Mouse (Mus musculus): ENCODE results near the gene Akap5. TPM values are rescaled to one million over a fixed set of nuclear protein-coding genes. Genes with fewer than 3 reads are reported as not detected.

Akap5 gene
- total RNA-seq, 2 experiments from 2014 or later = 29.9 to 37.0 TPM

- intact Hi-C loops (cut with DNase I) = no loop called here
- no peak for DNase-seq
These were observed 14.7 kb upstream of the Akap5 start for GRCm38 (mm10) chr12:76310007-76310406.

- no peak for DNase-seq
- intact Hi-C loops (cut with DNase I) = no loop called here
These were observed 14.1 kb upstream of the Akap5 start for GRCm38 (mm10) chr12:76310633-76311032.

GRCm38 (mm10) chr12:76311227-76311626 is 13.5 kb upstream of the Akap5 start:
- no peak for DNase-seq
- intact Hi-C loops (cut with DNase I) = no loop called here

- DNase-seq = no peak
- intact Hi-C loops (cut with DNase I) = no loop called here
These were observed 12.7 kb upstream of the Akap5 start for GRCm38 (mm10) chr12:76311951-76312350.

- intact Hi-C loops (cut with DNase I) = no loop called here
These were observed 6.1 kb upstream of the Akap5 start for GRCm38 (mm10) chr12:76318282-76319212.

GRCm38 (mm10) chr12:76326437-76327220 is 1.9 kb downstream of the Akap5 start:
- DNase-seq = no peak
- intact Hi-C loops (cut with DNase I) = no loop called here

More at GRCm38 (mm10) chr12:76318282-76319212, 6.1 kb upstream of the Akap5 start:
- no peak for DNase-seq

GRCm38 (mm10) chr12:76328567-76329354 is 4.1 kb downstream of the Akap5 start:
- intact Hi-C loops (cut with DNase I) = no loop called here
- DNase-seq = no peak

GRCm38 (mm10) chr12:76333688-76334087 is 9.0 kb downstream of the Akap5 start:
- intact Hi-C loops (cut with DNase I) = no loop called here
- DNase-seq = no peak

GRCm38 (mm10) chr12:76335641-76336040 is 10.9 kb downstream of the Akap5 start:
- no peak for DNase-seq
- intact Hi-C loops (cut with DNase I) = no loop called here

GRCm38 (mm10) chr12:76336111-76336965 is 11.6 kb downstream of the Akap5 start:
- intact Hi-C loops (cut with DNase I) = no loop called here
- DNase-seq = no peak

GRCm38 (mm10) chr12:76341080-76341479 is 16.4 kb downstream of the Akap5 start:
- peak; percentile 40 for DNase-seq
- intact Hi-C loops (cut with DNase I) = loop anchor here (5.0 kb wide), 3 partner anchors 74 to 554 kb away; no protein-coding TSS in a partner anchor

- DNase-seq = no peak
- intact Hi-C loops (cut with DNase I) = no loop called here
These were observed 21.2 kb downstream of the Akap5 start for GRCm38 (mm10) chr12:76345759-76346455.

GRCm38 (mm10) chr12:76349680-76350220 is 25.1 kb downstream of the Akap5 start:
- DNase-seq = no peak
- intact Hi-C loops (cut with DNase I) = no loop called here

GRCm38 (mm10) chr12:76360868-76361267 is 36.2 kb downstream of the Akap5 start:
- intact Hi-C loops (cut with DNase I) = loop anchor here (10.0 kb wide), 1 partner anchor 114 kb away; no protein-coding TSS in a partner anchor

GRCm38 (mm10) chr12:76361405-76362302 is 37.0 kb downstream of the Akap5 start:
- DNase-seq = no peak
- intact Hi-C loops (cut with DNase I) = loop anchor here (10.0 kb wide), 1 partner anchor 113 kb away; no protein-coding TSS in a partner anchor

More at GRCm38 (mm10) chr12:76360868-76361267, 36.2 kb downstream of the Akap5 start:
- no peak for DNase-seq

- intact Hi-C loops (cut with DNase I) = loop anchor here (10.0 kb wide), 1 partner anchor 113 kb away; no protein-coding TSS in a partner anchor
These were observed 37.6 kb downstream of the Akap5 start for GRCm38 (mm10) chr12:76362303-76362676.

GRCm38 (mm10) chr12:76366276-76366675 is 41.6 kb downstream of the Akap5 start:
- intact Hi-C loops (cut with DNase I) = loop anchor here (10.0 kb wide), 1 partner anchor 109 kb away; no protein-coding TSS in a partner anchor
- DNase-seq = no peak

More at GRCm38 (mm10) chr12:76362303-76362676, 37.6 kb downstream of the Akap5 start:
- DNase-seq = no peak

Measured in left cerebral cortex, postnatal 4 days (tissue).